Mouse (Mus musculus) G1E (cell line): Measurements from ENCODE around the gene Mycbp2.

Experiments
- CTCF ChIP-seq: IDR thresholded peaks from 2 replicates; pipeline ENCODE4 v1.5.1; 2012; ENCODE audit warnings: low read depth, low read length, inconsistent platforms, mixed read lengths
- GATA1 ChIP-seq: IDR thresholded peaks from 2 replicates; pipeline ENCODE4 v1.6.1; 2012; ENCODE audit warnings: borderline replicate concordance, low read length, inconsistent platforms, mixed read lengths
- POLR2AphosphoS5 ChIP-seq: IDR thresholded peaks from 2 replicates; pipeline ENCODE4 v1.6.1; 2012; ENCODE audit warnings: low read depth, low read length, inconsistent platforms; ENCODE audit not compliant: insufficient replicate concordance
- TAL1 ChIP-seq: conservative IDR thresholded peaks from 2 replicates; pipeline ENCODE4 v1.6.1; 2012; ENCODE audit warnings: low read depth, low read length, inconsistent platforms, mixed read lengths

DNA sequence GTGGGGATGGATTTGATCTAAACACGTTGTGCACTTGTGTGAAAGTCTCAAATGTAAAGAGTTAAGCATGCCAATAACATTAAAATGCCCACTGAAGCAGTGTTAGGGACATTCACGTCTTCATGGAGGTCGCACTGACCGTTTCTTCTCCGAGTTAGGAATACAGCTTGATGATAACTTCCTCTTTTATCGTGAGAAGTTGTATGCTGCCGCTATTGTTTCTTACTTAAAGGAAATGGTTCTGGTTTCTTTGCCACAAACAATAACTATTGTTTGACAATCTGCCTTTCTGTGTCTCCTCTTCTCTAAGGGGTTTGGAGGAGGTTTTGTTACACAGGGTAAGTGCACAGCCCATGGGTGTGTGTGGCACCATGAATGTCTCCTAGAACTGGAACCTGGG, 45.8 kb upstream of the Mycbp2 start:
- TF ChIP-seq CTCF, result no peak
- no peak for TF ChIP-seq POLR2AphosphoS5
- TF ChIP-seq GATA1, result no peak
- TF ChIP-seq TAL1, result no peak
